Mouse (Mus musculus): Measurements from ENCODE around the gene Otof.

Otof gene

DNA sequence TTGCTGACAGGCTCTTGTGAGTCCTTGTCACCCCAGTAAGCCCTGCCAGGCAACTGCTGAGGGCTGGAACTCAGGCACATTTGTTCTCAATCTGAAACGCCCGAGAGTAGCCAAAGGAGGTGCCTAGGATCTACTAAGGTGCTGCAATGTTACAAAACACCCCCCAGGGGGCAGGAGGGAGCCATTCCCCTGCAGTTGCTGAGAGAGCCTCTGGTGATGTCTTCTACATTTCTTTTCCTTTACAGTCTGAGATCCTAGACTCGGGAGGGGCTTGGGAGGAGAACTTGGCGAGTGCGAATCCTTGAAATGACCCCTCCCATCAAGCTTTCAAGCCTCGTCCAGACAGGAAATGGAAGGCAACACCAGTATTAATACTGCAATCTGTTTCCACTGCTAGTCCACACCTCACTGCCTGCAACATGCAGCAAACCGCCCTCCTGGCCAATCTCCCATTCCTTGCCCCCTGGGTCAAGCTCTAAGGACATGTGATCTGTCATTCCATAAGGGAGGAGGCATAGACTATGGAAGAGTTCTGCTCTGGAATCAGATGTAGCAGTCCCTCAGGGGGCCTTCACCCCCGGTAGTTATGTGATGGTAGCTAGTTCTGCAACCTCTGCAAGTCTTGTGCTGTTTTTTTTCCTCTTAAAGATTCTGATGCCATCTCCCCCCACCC is 38.0 kb downstream of the Otof start:
- CTCF ChIA-PET, result interaction anchor here (0.8 kb wide), 1 partner anchor 18 kb away, joined by 3 read pairs; no protein-coding TSS in a partner anchor

DNA sequence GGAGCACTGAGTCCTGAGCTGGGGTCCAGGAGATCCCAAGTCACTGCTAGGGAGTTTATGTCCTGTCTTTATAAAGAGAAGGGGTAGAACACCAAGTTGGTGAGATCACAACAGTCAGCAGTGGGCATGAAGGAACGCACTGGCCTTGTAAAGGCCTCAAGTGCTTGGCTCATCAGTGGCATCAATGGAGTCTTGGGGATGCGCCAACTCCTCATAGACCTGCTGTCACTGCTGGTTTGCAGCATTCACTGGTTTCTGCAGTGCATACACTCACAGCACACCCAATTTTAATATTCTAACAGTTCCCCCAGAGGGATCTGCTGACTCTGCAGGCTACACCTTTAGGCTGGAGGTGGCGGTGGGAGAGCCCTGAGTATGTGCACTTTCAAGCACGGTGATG is 38.6 kb downstream of the Otof start:
- CTCF ChIA-PET, result no interaction called here

DNA sequence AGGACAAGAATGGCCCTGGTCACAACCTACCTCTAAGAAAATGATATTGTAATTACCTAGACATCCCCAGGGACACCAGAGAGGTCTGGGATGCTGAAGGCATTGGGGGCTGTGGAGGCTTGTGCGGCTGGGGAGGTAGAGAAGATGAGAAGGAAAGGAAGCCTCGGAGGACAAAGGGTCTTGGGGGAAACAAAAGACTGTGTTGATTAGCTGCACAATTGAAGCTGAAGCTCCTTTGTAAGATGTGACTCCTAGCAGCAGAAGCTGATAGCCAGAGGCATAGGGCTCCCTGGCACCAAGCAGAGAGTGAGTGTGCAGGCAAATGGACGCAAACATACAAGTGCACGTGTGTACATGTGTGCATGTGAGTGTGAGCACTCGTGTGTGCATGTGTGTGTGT is 45.1 kb downstream of the Otof start:
- CTCF ChIA-PET, result no interaction called here

DNA sequence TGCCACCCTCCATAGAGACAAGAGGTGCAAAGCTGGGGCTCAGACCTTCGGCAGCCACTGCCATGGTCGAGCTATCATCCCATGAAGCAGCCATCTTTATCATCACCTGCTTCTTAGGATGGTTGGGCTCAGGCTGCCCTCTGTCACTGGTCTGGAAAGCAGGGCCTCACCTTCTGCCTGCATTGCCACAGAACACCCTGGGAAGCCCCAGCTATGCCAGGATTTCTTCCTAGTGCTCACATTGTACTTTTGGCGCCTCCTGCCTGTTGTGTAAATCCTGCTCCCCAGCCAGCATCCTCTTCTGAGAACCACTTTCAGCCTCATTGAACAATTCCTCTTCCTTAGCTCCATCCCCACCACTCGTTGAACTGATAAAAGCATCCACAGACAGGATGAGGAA is 45.9 kb downstream of the Otof start:
- CTCF ChIA-PET, result no interaction called here

DNA sequence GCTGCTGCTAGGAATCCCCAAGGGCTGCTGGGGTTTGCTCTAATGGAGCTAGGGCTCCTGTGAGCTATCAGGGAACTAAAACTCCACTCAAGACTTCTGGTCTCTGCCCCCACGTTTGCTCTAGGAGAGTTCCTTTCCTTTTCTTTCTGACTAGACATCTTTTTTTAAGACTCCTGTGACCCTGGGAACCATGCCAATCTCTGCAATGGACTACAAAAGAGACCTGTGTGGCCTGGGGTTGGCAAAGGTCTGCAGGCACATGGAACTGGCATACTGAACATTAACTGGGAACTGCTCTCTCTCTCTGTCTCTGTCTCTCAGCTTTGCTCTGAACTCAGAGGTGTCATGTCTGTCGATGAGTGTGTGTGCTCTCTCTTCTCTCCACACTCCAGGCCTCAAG is 46.4 kb downstream of the Otof start:
- CTCF ChIA-PET, result no interaction called here

DNA sequence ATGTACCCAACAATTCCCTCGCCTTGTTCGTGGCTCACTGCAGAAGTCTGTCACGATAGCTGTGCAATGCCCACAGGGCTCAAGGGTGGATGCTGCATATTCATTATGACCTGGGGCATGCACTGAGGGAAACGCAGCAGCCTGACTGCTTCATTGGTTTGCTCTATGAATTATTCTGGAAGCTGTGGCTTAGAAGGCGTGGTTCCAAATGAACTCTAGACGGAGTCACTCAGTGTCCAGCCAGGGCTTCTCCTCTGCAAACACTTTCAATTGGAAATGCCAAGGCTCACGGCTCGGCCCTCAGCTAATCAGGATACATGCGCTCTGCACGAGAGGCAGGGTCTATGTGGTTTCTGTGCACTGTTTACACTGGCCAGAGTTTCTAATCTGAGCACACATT is 50.2 kb downstream of the Otof start:
- CTCF ChIA-PET, result no interaction called here

DNA sequence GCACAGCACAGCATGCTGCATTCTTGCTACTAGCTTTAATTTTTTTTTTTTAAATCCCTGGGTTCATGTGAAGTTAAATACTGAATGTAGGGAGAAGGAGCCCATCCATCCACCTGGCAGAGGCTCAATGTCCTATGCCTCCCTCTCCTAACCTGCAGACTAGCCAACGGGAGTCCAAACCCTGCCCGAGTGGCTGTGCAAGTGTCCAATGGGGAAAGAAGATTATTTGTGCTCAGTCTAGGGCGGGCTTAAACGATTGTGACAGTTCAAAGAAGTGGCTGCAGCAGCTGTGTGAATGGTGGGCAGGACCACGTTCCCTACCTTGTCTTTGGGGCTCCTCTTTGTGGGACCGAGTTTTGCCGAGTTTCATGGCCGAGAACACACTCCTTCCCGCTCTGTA is 54.9 kb downstream of the Otof start:
- CTCF ChIA-PET, result no interaction called here

DNA sequence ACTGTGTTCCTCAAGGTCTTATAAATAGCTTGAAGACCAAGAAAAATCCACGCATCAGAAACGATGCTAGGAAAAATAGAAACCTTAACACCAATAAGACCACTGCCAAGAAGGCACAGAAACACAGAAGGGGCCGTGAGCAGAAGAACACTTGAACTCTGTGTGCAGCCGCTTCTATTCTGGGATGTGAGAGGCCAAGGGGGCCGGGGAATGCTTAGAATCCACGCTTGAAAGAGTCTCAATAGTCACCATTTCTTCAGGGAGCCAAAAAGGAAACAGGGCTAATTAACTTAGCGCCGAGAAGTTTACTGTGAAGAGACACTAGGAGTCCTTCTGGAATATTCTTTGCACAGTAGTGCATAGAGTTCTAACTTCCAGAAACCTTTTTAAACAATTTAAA is 60.6 kb downstream of the Otof start:
- CTCF ChIA-PET, result interaction anchor here (0.6 to 0.8 kb wide), 2 partner anchors 10 to 512 kb away, joined by 3 to 10 read pairs; no protein-coding TSS in a partner anchor

DNA sequence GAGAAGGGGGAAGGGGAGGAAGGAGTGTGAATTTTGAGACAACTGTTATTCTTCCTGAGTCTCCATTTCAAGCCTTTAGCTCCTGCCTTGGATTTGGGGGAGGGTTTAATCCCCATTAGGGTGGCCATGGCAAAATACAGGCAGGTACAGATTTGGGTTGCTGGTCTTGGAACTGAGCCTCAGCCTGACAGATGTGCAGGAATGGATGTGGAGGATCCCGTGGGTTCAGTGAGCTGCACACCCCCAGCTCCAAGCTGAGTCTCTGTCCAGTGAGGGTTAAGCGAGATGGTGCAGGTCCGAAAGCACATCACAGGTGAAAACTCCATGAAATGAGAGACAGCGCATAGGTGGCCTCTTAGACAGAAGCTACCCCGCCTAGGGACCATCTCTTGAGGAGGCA is 61.2 kb downstream of the Otof start:
- CTCF ChIA-PET, result interaction anchor here (0.8 kb wide), 1 partner anchor 9 kb away, joined by 3 read pairs; no protein-coding TSS in a partner anchor

DNA sequence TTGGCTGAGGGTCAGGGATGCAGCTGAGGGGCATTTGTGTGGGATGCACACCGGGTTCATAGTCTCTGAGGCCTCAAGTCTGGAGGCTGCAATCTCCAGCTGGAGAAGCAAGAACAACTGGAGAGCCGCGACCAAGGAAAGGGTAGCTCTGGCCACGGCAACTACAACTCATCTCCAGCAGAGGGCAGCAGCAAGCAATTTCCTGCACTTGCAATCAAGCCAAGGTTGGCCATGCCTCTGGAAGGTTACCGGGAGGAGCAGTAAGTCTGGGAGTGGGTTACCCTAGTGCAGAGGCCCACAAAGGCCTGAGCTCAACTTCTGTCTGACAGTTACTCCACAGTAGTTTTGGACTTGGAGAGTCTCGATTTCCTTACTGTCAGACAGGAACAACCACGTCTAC is 70.3 kb downstream of the Otof start:
- CTCF ChIA-PET, result interaction anchor here (1.0 kb wide), 1 partner anchor 9 kb away, joined by 3 read pairs; no protein-coding TSS in a partner anchor

DNA sequence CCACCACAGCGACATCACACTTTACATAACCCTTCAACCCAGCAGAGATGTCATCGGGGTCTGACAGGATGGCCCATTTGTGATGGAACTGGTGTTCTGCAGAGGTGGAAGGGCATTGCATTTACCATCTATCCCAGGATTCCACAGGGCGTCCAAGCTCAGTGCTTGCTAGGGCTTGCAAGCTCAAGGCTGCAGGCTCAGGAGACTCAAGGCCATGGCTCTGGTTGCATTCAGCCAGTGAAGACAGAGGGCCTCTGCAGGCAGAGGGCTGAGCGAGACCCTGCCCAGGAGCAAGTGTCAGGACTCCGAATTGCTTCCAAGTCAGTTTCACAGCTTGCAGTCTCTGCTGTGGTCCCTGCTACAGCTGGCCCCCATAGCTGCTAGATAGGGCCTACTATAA is 71.9 kb downstream of the Otof start:
- CTCF ChIA-PET, result no interaction called here

DNA sequence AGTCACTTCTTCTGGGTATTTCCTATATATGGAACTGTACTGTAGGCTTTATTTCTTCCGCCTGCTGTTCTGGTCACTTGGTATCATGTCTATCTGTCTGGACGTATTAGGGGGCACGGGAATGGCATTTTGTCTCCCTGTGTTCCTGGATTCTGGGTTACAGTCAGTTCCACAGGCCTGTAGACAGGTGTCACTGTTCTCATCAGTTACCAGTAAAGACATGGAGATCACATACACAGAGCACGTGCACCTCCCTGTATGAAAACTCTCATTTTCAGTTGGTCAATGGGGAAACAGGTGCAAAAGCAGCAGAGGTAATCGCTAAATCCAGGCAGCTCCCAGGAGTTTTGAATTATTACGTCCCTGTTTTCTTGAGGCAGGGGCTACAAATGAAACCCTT is 74.0 kb downstream of the Otof start:
- CTCF ChIA-PET, result no interaction called here

DNA sequence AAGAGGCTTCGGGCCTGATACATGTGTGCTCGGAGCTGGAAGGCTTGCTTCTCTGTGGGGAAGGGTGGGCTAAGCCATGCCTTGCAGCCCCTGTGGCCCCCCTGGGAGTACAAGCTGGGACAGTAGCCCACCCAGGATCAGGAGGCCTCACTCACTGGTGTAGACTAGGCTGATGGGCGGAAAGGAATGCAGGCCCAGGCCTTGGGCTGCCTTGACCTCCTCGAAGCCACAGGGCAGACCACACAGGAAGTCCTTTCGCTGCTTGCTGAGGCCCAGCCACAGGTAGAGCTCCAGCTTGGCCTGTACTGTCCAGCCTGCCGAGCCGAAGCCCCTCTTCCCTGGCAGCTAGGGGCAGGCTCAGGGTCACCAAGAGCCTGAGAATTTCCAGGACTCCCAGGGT is 78.9 kb downstream of the Otof start:
- CTCF ChIA-PET, result no interaction called here

DNA sequence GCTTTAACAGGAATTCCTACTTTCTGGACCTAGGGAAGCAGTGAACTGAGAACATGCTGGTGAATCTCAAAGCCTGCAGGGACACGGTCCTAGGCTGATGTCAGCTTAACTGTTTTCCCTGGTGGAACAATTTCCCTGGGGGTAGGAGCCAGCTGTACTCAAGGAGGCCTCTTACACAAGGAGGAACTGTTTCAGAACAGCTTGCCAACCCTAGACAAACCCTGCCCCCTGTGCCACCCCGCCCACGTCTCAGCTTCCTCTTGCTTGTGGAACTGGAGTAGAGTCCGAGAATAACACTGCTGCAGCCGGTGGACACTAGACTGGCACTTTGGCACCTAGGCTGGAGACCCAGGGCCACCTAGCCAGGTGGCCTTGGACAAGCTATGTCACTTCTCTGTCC is 92.3 kb downstream of the Otof start:
- CTCF ChIA-PET, result no interaction called here

DNA sequence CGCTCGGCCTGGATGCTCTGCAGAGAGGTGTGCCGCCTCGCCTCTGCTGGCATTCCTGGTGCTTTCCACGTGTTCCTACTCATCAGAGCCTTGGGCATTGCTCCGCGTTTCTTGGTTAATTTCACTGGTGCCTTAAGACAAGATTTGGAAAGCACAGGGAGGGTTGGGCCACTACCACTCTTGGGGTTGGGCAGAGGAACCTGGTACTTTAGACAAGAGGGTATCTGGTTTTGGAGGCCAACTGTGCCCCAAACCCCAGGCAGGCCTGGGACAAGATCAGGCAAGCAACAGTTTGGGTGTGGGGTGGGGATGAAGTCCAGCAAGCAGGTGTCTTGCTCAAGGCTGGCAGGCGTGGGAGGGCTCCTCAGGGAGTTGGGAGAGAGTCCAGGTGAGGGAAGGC is 94.3 kb downstream of the Otof start:
- CTCF ChIA-PET, result no interaction called here

DNA sequence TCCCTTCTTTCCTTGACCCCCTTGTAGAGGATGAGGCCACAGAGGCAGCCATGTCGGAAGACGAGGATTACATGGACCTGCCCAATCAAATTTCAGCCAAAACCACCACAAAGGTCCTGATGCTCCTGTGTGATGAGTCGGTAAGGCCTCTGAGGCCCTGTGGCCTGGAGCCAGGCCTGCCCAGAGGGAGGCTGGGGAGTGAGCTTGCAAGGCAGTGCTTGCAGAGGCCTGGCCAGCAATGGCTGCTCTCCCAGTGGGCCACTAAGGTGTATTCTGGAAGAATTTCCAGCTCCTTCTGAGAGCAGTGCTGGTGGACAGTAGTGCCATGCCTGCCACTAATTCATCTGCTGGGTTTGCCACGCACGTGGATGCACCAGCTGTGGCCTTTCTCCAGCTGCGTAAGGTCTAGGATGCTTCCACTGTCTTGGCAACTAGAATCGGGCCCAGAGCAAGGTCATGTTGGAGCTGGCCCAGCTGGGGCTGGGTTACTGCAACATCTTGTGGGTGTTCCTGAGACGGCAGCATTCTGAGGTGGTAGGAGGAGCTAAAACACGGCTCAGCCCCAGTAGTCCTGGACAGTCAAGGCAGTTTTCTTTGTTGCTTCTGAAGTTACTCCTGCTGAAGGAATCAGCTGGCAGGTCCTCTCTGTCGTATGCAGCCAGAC is 103.2 kb downstream of the Otof start:
- CTCF ChIA-PET, result no interaction called here

DNA sequence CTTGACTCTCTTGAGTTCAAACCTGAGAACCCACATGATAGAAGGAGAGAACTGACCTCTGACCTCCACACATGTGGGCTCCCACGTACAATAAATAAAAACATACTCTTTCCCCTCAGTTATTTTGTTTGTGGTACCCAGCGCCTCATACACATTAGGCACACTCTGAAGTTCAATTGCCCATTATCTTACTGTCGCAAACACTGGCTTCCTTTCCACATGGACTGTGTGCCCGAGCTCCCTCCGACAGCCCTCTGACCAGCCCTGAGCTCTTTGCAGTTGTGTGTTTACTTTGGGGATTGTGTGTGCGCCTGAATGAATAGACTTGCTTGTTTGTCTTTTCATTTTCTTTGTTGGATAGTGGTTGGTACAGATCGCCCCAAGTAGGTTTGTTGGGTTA is 105.1 kb downstream of the Otof start:
- CTCF ChIA-PET, result interaction anchor here (0.6 kb wide), 2 partner anchors 140 to 519 kb away, joined by 3 read pairs; no protein-coding TSS in a partner anchor

DNA sequence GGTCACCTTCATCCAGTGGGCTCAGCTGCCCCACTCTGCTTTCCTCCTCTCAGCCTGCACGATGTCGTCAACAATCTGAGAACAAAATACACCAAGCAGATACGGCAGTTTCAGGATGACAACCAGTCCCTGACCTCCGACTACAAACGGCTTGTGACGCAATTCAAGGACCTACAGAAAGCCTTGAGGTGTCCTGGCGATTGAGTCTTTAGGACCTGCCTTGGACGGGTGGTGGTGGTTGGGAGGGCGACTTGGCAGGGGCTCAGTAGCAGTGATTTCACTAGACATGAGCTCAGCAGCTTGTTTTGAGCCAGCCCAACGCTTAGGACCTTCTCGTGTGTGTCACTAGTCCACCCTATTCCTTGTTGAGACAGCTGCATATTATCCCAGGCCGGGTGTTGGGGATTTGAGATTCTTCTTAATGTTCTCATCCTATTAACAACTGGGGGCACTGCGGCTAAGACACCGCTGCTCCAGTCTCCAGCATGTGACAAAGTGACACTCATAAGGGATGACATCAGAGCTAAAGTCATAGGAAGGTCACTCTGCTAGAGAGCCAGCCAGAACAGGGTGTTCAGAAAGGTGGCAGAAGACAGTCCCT is 106.1 kb downstream of the Otof start:
- CTCF ChIA-PET, result interaction anchor here (0.6 kb wide), 2 partner anchors 139 to 518 kb away, joined by 3 read pairs; no protein-coding TSS in a partner anchor

DNA sequence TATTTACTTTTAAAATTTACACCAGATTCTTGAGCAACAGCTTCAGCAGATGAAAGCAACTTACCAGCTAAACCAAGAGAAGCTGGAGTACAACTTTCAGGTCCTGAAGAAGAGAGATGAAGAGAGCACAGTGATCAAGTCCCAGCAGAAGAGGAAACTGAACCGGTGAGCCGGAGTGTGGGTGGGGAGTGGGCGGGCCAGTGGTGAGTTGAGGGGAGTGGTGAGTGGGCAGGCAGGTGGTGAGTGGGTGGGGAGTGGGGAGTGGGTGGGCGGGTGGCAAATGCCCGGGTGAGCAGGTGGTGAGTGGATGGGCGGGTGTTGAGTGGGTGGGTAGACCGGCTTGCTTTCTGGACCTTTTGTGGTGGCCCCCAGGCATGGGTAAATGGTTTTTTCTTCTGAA is 106.6 kb downstream of the Otof start:
- CTCF ChIA-PET, result no interaction called here

DNA sequence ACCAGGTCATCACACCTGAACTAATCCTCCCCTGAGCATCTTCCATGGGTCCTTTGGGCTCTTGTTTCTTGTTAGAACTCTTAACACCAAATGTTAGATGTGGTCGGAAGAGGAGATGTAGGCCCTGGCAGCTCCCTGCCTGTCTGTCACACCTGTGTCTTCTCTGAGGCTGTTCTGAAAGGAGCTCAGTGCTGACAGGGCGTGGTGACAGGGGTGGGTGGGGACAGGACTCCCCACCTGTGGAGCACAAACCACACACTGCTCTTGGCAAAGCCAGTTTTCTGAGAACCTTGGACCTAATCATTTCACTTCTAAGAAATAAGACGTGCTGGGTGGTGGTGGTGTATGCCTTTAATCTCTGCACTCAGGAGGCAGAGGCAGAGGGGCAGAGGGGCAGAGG is 108.1 kb downstream of the Otof start:
- CTCF ChIA-PET, result no interaction called here

DNA sequence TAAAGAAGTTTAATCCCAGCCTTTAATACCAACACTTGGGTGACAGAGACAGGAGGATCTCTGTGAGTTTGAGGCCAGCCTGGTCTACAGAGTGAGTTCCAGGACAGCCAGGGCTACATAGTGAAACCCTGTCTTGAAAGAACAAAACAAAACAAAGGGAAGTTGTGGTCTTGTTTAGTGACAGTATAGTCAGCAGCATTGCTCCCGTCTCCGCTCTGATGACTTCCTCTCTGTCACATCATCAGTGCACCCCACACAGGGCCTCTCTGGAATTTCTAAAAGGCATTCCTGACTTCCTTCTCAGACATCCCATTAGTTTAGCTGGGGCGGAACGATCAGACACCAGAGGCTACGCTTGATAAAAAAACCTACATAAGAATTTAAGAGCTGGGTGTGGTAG is 117.8 kb downstream of the Otof start:
- CTCF ChIA-PET, result interaction anchor here (0.6 to 1.5 kb wide), 3 partner anchors 85 to 135 kb away, joined by 3 to 12 read pairs (median 3); no protein-coding TSS in a partner anchor

DNA sequence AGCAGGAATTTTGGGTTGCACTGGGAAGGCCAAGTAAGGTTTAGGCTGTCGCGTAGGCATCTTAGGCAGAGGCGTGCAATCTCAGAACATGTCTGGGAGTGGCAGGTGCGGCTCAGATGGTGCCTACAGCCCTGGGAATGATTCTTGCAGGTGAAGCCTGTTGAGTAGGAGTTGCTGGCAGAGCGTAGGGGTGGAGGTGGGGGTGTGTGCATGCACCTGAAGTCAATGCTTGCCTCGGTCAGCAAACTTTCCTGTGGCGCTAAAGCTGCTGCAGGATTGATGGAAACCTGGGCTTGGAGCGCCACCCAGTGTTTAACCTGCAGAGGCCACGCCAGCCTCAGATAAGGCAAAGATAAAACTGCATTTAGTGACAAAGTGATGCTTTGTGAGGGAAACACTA is 118.6 kb downstream of the Otof start:
- CTCF ChIA-PET, result interaction anchor here (1.5 kb wide), 1 partner anchor 134 kb away, joined by 3 read pairs; no protein-coding TSS in a partner anchor

DNA sequence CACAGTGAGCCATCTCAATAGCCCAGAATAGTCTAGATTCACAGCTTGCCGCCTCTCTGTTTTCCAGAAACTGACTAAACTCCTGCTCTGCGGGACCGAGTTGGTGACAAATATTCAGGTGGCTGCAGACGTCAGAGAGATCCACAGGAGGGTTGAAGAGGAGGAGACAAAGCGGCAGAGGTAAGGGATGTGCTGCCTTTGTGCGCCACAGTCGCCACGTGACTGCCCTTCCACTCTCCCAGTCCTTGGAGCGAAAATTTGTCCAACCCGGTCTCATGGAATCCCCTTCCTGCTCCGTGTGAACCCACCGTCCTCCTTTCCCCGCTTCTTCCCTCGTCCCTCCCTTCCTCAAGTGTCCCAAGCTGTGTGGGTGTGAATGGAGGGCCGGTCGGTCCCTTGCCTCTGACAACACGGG is 119.1 kb downstream of the Otof start:
- CTCF ChIA-PET, result interaction anchor here (0.7 kb wide), 1 partner anchor 137 kb away, joined by 15 read pairs; the partner anchor contains the start of gene Adgrf3
